Mouse (Mus musculus) lung, postnatal 0 days (tissue): ENCODE results near the gene Ephb2. TPM values are rescaled to one million over a fixed set of nuclear protein-coding genes. Genes with fewer than 3 reads are reported as not detected.

Experiments used
- ATAC-seq: fragments of 200-750 bp; cut with Nextera tagmentation; 2 replicates; pipeline ENCODE4 v1.8.0; 2017; ENCODE audit warnings: moderate library complexity
- DNase-seq: peaks from one replicate; pipeline ENCODE4 v3.0.0-alpha.2; 2016; ENCODE audit warnings: low spot score
- H3K27ac ChIP-seq: fragments of 300-500 bp; sonication (generic); 2 replicates; pipeline ENCODE4 v1.5.1; 2014; ENCODE audit warnings: antibody characterized with exemption, mild to moderate bottlenecking, low read length, mixed read lengths
- H3K27me3 ChIP-seq: fragments of 300-500 bp; sonication (generic); replicated peaks from 2 replicates; pipeline ENCODE4 v1.6.1; 2014; ENCODE audit warnings: low read length, mixed read lengths; ENCODE audit not compliant: insufficient read depth
- H3K36me3 ChIP-seq: fragments of 300-500 bp; sonication (generic); 2 replicates; pipeline ENCODE4 v1.6.1; 2014; ENCODE audit warnings: low read length, mixed read lengths; ENCODE audit not compliant: insufficient read depth
- H3K4me1 ChIP-seq: fragments of 300-500 bp; sonication (generic); 2 replicates; pipeline ENCODE4 v1.6.1; 2014; ENCODE audit warnings: antibody characterized with exemption, low read depth, low read length, mixed read lengths; ENCODE audit not compliant: insufficient read depth
- H3K4me2 ChIP-seq: fragments of 300-500 bp; sonication (generic); replicated peaks from 2 replicates; pipeline ENCODE4 v1.6.1; 2014; ENCODE audit warnings: low read depth, mild to moderate bottlenecking, low read length, moderate library complexity, mixed read lengths
- H3K4me3 ChIP-seq: fragments of 300-500 bp; sonication (generic); 2 replicates; pipeline ENCODE4 v1.5.1; 2014; ENCODE audit warnings: low read depth, low read length
- H3K9ac ChIP-seq: fragments of 300-500 bp; sonication (generic); replicated peaks from 2 replicates; pipeline ENCODE4 v1.6.1; 2014; ENCODE audit warnings: low read depth, mild to moderate bottlenecking
- H3K9me3 ChIP-seq: fragments of 300-500 bp; sonication (generic); 2 replicates; pipeline ENCODE4 v1.6.1; 2016; ENCODE audit warnings: low read length, mixed read lengths
- CTCF ChIP-seq: IDR thresholded peaks from 2 replicates; pipeline ENCODE4 v1.5.1; 2016; ENCODE audit warnings: antibody characterized with exemption, mild to moderate bottlenecking
- EP300 ChIP-seq: IDR thresholded peaks from 2 replicates; pipeline ENCODE4 v1.6.1; 2016; ENCODE audit warnings: antibody characterized with exemption, mild to moderate bottlenecking, control low read depth
- WGBS: fragments of 180-500 bp; shearing (Covaris S2); extraction: QIAGEN DNeasy Blood & Tissue Kit; methylation state at CpG from one replicate; pipeline ENCODE4 v1.1.7; 2014; 5-methylcytosine and 5-hydroxymethylcytosine counted together
- polyA plus RNA-seq: library from polyadenylated mRNA; unstranded; fragments of >200 nt; fragmentation: Nextera tagmentation; extraction: Ambion mirVana; gene quantifications from 2 replicates; pipeline ENCODE4 v1.2.1, GENCODE M21; 2015

Gene Ephb2
- polyA plus RNA-seq, 1 experiment from 2014 or later = 0.63 TPM

GRCm38 (mm10) chr4:136696381-136696925 lies 139.3 kb downstream of the Ephb2 start:
- Histone ChIP-seq H3K9ac (no peak overlapping the region), H3K27ac (no peak overlapping the region), H3K4me1 (no peaks in the 10 kb centered on the region), H3K4me2 (no peak overlapping the region), H3K27me3 (no peaks in the 10 kb centered on the region), H3K9me3 (no peaks in the 10 kb centered on the region), H3K4me3 (no peak overlapping the region), H3K36me3 (no peaks in the 10 kb centered on the region)
- peak; percentile 49 for DNase-seq
- TF ChIP-seq EP300 (no peak), CTCF (peak; percentile 97)
- peak; percentile 30; the same call in 1 of the 2 replicates for ATAC-seq
- WGBS = 22% methylated on average over 5 of the region's 5 CpGs

GRCm38 (mm10) chr4:136695696-136696095 lies 140.1 kb downstream of the Ephb2 start:
- Histone ChIP-seq H3K4me2 (no peak overlapping the region), H3K36me3 (no peaks in the 10 kb centered on the region)

DNA sequence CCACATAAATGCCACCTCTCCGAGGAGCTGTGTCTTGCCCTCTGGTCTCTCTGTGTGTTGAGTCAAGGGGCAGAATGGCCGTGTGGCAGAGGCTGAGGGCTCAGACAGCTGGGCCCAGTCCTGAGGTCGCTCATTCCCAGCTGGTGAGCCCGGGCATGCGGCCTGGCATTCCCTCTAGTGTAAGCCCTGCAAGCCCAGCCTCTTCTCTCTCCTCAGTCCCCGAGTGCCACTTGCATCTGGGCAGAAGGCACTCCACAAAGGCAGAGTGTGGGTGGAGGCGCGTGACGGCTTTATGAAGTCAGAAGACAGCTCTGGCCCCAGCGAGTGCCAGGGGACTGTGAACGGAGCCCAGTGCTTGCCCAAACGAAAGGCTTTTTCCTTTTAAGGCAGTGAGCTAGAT lies 145.8 kb downstream of the Ephb2 start:
- 55% methylated on average over 12 of the region's 12 CpGs for WGBS
- Histone ChIP-seq H3K9me3 (no peaks in the 10 kb centered on the region), H3K4me1 (no peaks in the 10 kb centered on the region), H3K27me3 (no peaks in the 10 kb centered on the region), H3K4me3 (no peak overlapping the region), H3K36me3 (no peaks in the 10 kb centered on the region), H3K27ac (no peak overlapping the region), H3K9ac (no peak overlapping the region), H3K4me2 (no peak overlapping the region)
- TF ChIP-seq EP300 (no peak), CTCF (no peak)
- ATAC-seq (peak; percentile 83), DNase-seq (peak; percentile 65)

More at GRCm38 (mm10) chr4:136695696-136696095, 140.1 kb downstream of the Ephb2 start:
- no peak overlapping the region for H3K9ac ChIP-seq
- H3K4me3 ChIP-seq = no peak overlapping the region
- H3K4me1 ChIP-seq = no peaks in the 10 kb centered on the region
- no peaks in the 10 kb centered on the region for H3K9me3 ChIP-seq
- H3K27ac ChIP-seq = no peak overlapping the region
- WGBS = 91% methylated on average over 9 of the region's 9 CpGs
- H3K27me3 ChIP-seq = no peaks in the 10 kb centered on the region
- TF ChIP-seq EP300 (no peak), CTCF (no peak)
- ATAC-seq (no peak), DNase-seq (no peak)

GRCm38 (mm10) chr4:136688113-136688512 lies 147.7 kb downstream of the Ephb2 start:
- no peak for TF ChIP-seq EP300
- TF ChIP-seq CTCF = 0 out of 2 replicates have a peak, but pooled peaks have one; percentile 15
- no peak overlapping the region for H3K4me3 ChIP-seq
- H3K4me1 ChIP-seq = no peaks in the 10 kb centered on the region
- H3K9ac ChIP-seq = no peak overlapping the region
- H3K9me3 ChIP-seq = no peaks in the 10 kb centered on the region
- H3K27me3 ChIP-seq = no peaks in the 10 kb centered on the region
- 56% methylated on average over 4 of the region's 4 CpGs for WGBS
- no peak overlapping the region for H3K27ac ChIP-seq
- H3K4me2 ChIP-seq = no peak overlapping the region
- no peak for DNase-seq
- no peaks in the 10 kb centered on the region for H3K36me3 ChIP-seq
- ATAC-seq = no peak

- no peaks in the 10 kb centered on the region for H3K4me1 ChIP-seq
- ATAC-seq (no peak), DNase-seq (no peak)
- no peak overlapping the region for H3K4me2 ChIP-seq
- 56% methylated on average over 10 of the region's 10 CpGs for WGBS
- no peaks in the 10 kb centered on the region for H3K27me3 ChIP-seq
- no peaks in the 10 kb centered on the region for H3K9me3 ChIP-seq
- TF ChIP-seq CTCF = no peak
- TF ChIP-seq EP300 = no peak
- no peak overlapping the region for H3K27ac ChIP-seq
- H3K9ac ChIP-seq = no peak overlapping the region
- H3K4me3 ChIP-seq = no peak overlapping the region
- H3K36me3 ChIP-seq = no peaks in the 10 kb centered on the region
These were observed 150.3 kb downstream of the Ephb2 start for GRCm38 (mm10) chr4:136685431-136685869.

DNA sequence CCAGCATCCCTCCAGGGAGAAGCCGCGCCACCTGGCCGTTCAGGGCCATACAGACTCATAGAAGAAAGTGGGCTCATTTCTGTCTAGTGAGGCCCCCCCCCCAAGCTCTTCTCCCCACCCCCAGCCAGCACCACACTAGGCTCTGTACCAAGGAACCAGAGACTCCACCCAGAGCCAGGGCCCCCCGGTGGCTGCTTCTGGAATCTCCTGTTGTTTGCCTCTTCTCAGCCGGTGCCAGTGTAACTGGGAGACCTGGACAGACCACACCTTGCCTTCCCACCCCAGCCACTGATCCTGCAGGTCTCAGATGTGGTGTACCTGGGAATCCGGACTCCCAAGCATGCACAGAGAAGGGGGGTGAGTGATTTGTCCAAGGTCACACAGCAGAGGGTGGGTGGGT lies 151.3 kb downstream of the Ephb2 start:
- WGBS = 66% methylated on average over 6 of the region's 6 CpGs
- H3K36me3 ChIP-seq = no peaks in the 10 kb centered on the region
- H3K27ac ChIP-seq = no peak overlapping the region
- TF ChIP-seq EP300 (no peak), CTCF (peak; percentile 22)
- H3K27me3 ChIP-seq = no peaks in the 10 kb centered on the region
- no peak for DNase-seq
- H3K4me2 ChIP-seq = no peak overlapping the region
- H3K9ac ChIP-seq = no peak overlapping the region
- no peak overlapping the region for H3K4me3 ChIP-seq
- no peak; the same call in 1 of the 2 replicates for ATAC-seq
- no peaks in the 10 kb centered on the region for H3K9me3 ChIP-seq
- H3K4me1 ChIP-seq = no peaks in the 10 kb centered on the region
